Mouse (Mus musculus): ENCODE measurements around the gene Mrgprb8.
"Not testable (repeated sequence)": the region's sequence is repeated elsewhere in the genome, so short reads cannot be mapped to it uniquely, and the experiment has no call there.

The Mrgprb8 gene

DNA sequence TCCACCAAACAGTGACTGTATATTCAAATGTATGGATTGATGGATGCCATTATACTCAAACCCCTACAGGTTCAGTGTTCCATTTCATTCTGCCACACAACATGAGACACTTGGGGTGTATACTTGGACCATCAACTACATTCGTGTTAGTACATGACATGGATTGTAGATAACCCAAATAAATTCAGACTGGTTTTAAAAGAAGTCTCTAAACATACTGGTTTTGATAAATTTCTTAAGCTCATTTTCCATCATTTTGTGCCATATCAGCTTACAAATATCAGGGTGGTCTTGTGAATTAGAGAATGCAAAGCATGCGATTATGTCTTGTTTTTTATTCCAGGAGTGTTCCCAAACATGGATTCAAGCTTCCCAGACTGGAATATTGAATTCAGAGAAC lies at the start of gene Mrgprb8:
Gene Mrgprb8 (plus strand): TSS at position 301 of the 400 bp plus-strand sequence.
- no peak for DNase-seq (ENCODE audit: low spot score in 2 of 2)

DNA sequence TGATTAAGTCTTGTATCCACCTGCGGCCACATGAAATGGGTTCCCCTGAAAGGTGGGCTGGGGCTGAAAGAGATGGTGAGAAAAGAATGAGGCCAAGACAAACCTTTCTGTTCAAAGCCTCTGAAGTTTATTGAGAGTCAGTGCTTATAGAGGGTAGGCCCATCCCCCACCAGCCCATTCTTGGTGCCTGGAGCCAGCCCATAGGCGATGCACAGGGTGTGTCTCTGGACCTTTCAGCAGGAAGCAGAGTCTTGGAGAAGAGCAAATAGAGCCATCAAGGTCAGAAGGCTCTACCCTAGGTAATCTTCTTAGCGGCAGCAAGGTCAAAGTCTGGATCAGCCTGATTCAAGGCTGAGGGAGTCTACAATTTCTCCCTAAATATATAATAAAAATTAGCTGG lies 47.6 kb downstream of the Mrgprb8 start:
- not testable (repeated sequence) for DNase-seq (ENCODE audit: low spot score in 2 of 2)

DNA sequence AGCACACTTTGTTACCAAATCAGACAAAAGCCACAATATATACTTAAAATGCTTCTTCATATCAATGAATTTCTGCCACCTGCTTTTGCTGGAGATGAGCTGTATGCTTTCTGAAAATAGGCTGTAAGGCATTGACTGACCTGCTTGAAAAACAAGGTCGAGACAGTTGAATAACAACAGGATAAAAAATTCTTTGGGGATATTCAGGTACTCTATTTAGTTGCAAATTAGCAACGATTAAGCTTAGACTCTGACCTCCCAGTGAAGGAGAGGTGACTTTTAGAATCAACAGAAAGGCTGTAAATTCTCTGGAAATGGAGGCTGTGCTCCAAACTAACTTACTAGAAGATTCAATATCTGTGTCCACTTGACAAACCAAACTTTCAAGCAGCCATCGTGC lies 48.3 kb downstream of the Mrgprb8 start:
- no peak for DNase-seq (ENCODE audit: low spot score in 2 of 2)
